Mouse (Mus musculus): ENCODE measurements around the gene Rnf220. TPM values are rescaled to one million over a fixed set of nuclear protein-coding genes. Genes with fewer than 3 reads are reported as not detected.

The Rnf220 gene
- polyA plus RNA-seq, 1 experiment from 2014 or later = 92.3 TPM

DNA sequence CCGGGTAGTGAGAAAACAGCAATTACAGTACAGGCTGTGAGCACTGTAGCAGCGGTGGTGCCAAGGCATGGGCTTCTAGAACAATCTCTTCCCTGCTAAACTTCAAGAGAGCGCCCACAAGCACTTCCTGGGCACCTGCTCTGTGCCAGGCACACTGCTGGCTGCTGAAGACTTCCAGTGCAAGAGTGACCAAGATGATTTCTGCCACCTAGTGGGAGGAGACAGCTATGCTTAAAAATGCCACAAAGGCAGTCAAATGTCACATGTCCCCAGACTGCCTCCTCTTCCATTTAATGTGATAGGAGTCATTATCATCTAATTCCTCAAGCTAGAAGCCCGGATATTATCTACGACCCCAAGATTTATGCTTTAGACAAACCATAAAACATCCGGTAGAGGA, 150.8 kb downstream of the Rnf220 start:
- no peak overlapping the region for H3K27ac ChIP-seq (ENCODE audit: low read depth, low read length)
- H3K27me3 ChIP-seq (ENCODE audit: control insufficient read depth, insufficient read depth, low read length) = no peaks in the 10 kb centered on the region; the same call in none of the 2 replicates
- ATAC-seq (replicated peaks; ENCODE audit: low FRiP score) (no peak), DNase-seq (ENCODE audit: low spot score) (peak; percentile 57)
- no peak overlapping the region for H3K9ac ChIP-seq (ENCODE audit: low read length)
- H3K4me1 ChIP-seq (replicated peaks; ENCODE audit: control insufficient read depth, insufficient read depth, low read length) = no peaks in the 10 kb centered on the region
- H3K4me3 ChIP-seq (ENCODE audit: low read depth, low read length) = no peak overlapping the region
- no peak overlapping the region for H3K4me2 ChIP-seq (ENCODE audit: low read depth, low read length, severe bottlenecking)
- no peaks in the 10 kb centered on the region for H3K9me3 ChIP-seq (ENCODE audit: control insufficient read depth, low read length)
- H3K36me3 ChIP-seq (ENCODE audit: control insufficient read depth, insufficient read depth, low read length) = no peaks in the 10 kb centered on the region
- 69% methylated on average over 6 of the region's 6 CpGs for WGBS

DNA sequence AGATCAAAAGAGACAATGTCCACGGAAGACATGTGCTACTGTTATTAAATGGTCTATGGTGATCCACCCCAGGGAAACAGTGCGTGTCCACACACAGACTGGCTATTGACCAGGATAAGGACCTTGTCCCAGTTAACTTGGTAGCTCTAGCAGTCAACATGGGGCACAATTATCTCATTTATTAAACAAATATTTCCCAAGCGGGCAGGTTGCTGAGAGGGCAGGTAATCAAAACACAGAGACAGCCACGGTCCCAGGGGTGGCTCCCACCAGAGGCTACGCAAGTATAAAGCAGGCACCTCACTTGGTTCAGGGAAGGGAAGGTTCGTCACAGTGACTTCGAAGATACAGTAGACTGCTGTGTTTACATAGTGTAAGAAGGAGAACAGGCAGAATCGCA, 153.5 kb downstream of the Rnf220 start:
- H3K27ac ChIP-seq (ENCODE audit: low read depth, low read length) = no peak overlapping the region
- H3K9me3 ChIP-seq (ENCODE audit: control insufficient read depth, low read length) = no peaks in the 10 kb centered on the region
- DNase-seq (ENCODE audit: low spot score) (no peak), ATAC-seq (replicated peaks; ENCODE audit: low FRiP score) (no peak)
- H3K36me3 ChIP-seq (ENCODE audit: control insufficient read depth, insufficient read depth, low read length) = no peaks in the 10 kb centered on the region; the same call in 1 of the 2 replicates
- H3K27me3 ChIP-seq (ENCODE audit: control insufficient read depth, insufficient read depth, low read length) = no peaks in the 10 kb centered on the region; the same call in none of the 2 replicates
- H3K9ac ChIP-seq (ENCODE audit: low read length) = no peak overlapping the region
- no peak overlapping the region for H3K4me3 ChIP-seq (ENCODE audit: low read depth, low read length)
- WGBS = 83% methylated on average over 8 of the region's 8 CpGs
- H3K4me2 ChIP-seq (ENCODE audit: low read depth, low read length, severe bottlenecking) = no peak overlapping the region
- no peaks in the 10 kb centered on the region for H3K4me1 ChIP-seq (replicated peaks; ENCODE audit: control insufficient read depth, insufficient read depth, low read length)

GRCm38 (mm10) chr4:117342751-117343150, 154.1 kb downstream of the Rnf220 start:
- 34% methylated on average over 12 of the region's 12 CpGs for WGBS
- no peak overlapping the region for H3K27ac ChIP-seq (ENCODE audit: low read depth, low read length)
- H3K36me3 ChIP-seq (ENCODE audit: control insufficient read depth, insufficient read depth, low read length) = no peaks in the 10 kb centered on the region; the same call in 1 of the 2 replicates
- no peak for ATAC-seq (replicated peaks; ENCODE audit: low FRiP score)
- H3K9ac ChIP-seq (ENCODE audit: low read length) = no peak overlapping the region
- no peaks in the 10 kb centered on the region for H3K9me3 ChIP-seq (ENCODE audit: control insufficient read depth, low read length)
- no peaks in the 10 kb centered on the region; the same call in none of the 2 replicates for H3K27me3 ChIP-seq (ENCODE audit: control insufficient read depth, insufficient read depth, low read length)
- no peak overlapping the region for H3K4me2 ChIP-seq (ENCODE audit: low read depth, low read length, severe bottlenecking)
- H3K4me3 ChIP-seq (ENCODE audit: low read depth, low read length) = no peak overlapping the region
- H3K4me1 ChIP-seq (replicated peaks; ENCODE audit: control insufficient read depth, insufficient read depth, low read length) = no peaks in the 10 kb centered on the region
- no peak for DNase-seq (ENCODE audit: low spot score)

DNA sequence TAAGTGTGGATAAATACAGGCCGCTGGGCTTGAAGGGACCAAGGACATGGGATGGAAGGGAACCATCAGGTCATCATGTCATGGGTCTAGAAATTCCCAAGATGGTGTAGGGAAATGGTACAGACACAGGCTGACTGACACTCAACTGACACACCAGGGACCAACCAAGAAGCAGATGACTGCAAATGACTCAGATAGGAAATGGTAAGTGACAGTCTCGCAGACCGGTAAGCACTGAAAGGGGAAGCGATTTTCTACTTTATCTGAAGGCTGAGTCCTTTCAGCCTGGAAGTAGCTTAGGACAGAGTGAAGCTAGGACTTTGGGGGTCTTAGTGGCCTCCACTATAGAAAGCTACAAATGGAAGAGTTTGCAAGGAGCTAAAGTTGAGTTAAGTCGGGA, 155.6 kb downstream of the Rnf220 start:
- H3K36me3 ChIP-seq (ENCODE audit: control insufficient read depth, insufficient read depth, low read length) = no peaks in the 10 kb centered on the region; the same call in 1 of the 2 replicates
- no peaks in the 10 kb centered on the region for H3K4me1 ChIP-seq (replicated peaks; ENCODE audit: control insufficient read depth, insufficient read depth, low read length)
- WGBS = 97% methylated on average over 5 of the region's 5 CpGs
- H3K9ac ChIP-seq (ENCODE audit: low read length) = no peak overlapping the region
- ATAC-seq (replicated peaks; ENCODE audit: low FRiP score) (no peak), DNase-seq (ENCODE audit: low spot score) (no peak)
- H3K9me3 ChIP-seq (ENCODE audit: control insufficient read depth, low read length) = no peaks in the 10 kb centered on the region
- no peak overlapping the region for H3K27ac ChIP-seq (ENCODE audit: low read depth, low read length)
- no peak overlapping the region for H3K4me2 ChIP-seq (ENCODE audit: low read depth, low read length, severe bottlenecking)
- H3K27me3 ChIP-seq (ENCODE audit: control insufficient read depth, insufficient read depth, low read length) = no peaks in the 10 kb centered on the region; the same call in 1 of the 2 replicates
- H3K4me3 ChIP-seq (ENCODE audit: low read depth, low read length) = no peak overlapping the region

DNA sequence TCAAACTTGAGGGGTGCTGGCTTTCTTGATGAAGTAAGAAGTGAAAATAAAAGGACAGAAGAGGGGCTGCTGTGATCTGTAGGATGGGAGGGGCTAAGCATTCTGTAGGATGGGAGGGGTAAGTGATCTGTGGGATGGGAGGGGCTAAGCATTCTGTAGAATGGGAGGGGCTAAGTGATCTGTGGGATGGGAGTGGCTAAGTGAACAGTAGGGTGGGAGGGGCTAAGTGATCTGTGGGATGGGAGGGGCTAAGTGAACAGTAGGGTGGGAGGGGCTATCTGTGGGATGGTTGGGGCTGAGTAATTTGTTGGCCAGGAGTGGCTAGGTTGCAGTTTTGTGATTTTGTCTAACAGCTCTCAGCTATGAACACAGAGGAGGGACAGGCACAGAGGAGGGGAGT, 157.1 kb downstream of the Rnf220 start:
- ATAC-seq (replicated peaks; ENCODE audit: low FRiP score) = no peak
- no peaks in the 10 kb centered on the region; the same call in 1 of the 2 replicates for H3K36me3 ChIP-seq (ENCODE audit: control insufficient read depth, insufficient read depth, low read length)
- H3K27me3 ChIP-seq (ENCODE audit: control insufficient read depth, insufficient read depth, low read length) = no peaks in the 10 kb centered on the region
- H3K27ac ChIP-seq (ENCODE audit: low read depth, low read length) = no peak overlapping the region
- no peak overlapping the region for H3K4me2 ChIP-seq (ENCODE audit: low read depth, low read length, severe bottlenecking)
- no peak for DNase-seq (ENCODE audit: low spot score)
- H3K4me3 ChIP-seq (ENCODE audit: low read depth, low read length) = no peak overlapping the region
- no peaks in the 10 kb centered on the region for H3K4me1 ChIP-seq (replicated peaks; ENCODE audit: control insufficient read depth, insufficient read depth, low read length)
- H3K9ac ChIP-seq (ENCODE audit: low read length) = no peak overlapping the region
- H3K9me3 ChIP-seq (ENCODE audit: control insufficient read depth, low read length) = no peaks in the 10 kb centered on the region

DNA sequence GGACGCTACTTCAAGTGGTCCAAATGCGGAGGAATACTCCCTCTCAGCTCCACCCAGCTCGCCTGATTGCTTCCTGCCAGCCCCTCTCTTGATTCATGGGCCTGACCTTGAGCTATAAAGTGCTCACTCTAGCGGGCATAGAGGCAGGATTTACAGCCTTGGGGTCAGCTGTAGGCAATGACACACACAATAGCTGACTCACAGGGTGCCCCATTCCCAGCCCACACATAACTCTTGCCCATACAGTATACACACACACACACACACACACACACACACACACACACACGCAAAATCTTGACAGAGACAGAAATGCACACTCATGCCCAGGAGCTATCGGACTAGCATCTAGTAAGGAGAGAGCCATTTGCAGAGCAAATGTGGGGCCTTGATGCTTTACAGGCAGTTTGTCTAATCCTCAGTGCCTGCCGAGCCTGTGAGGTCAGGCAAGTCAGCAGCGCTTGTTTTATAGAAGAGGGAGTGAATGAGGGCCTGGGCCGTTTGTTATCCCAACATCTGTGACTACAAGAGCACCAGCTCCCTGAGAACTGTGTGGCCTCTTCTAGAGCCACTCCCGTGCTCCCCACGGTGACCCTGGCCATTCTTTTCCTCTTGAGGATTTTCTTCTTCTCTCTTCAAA, 165.9 kb downstream of the Rnf220 start:
- H3K4me2 ChIP-seq (ENCODE audit: low read depth, low read length, severe bottlenecking) = no peak overlapping the region
- no peak for ATAC-seq (replicated peaks; ENCODE audit: low FRiP score)
- H3K36me3 ChIP-seq (ENCODE audit: control insufficient read depth, insufficient read depth, low read length) = no peaks in the 10 kb centered on the region
- H3K9ac ChIP-seq (ENCODE audit: low read length) = no peak overlapping the region
- H3K4me3 ChIP-seq (ENCODE audit: low read depth, low read length) = no peak overlapping the region
- H3K27ac ChIP-seq (ENCODE audit: low read depth, low read length) = no peak overlapping the region
- H3K9me3 ChIP-seq (ENCODE audit: control insufficient read depth, low read length) = no peaks in the 10 kb centered on the region
- no peak for DNase-seq (ENCODE audit: low spot score)
- H3K4me1 ChIP-seq (replicated peaks; ENCODE audit: control insufficient read depth, insufficient read depth, low read length) = no peaks in the 10 kb centered on the region
- no peaks in the 10 kb centered on the region; the same call in 1 of the 2 replicates for H3K27me3 ChIP-seq (ENCODE audit: control insufficient read depth, insufficient read depth, low read length)
- WGBS = 41% methylated on average over 11 of the region's 11 CpGs

GRCm38 (mm10) chr4:117330132-117330531, 166.7 kb downstream of the Rnf220 start:
- Histone ChIP-seq H3K9ac (ENCODE audit: low read length) (no peak overlapping the region), H3K4me3 (ENCODE audit: low read depth, low read length) (no peak overlapping the region), H3K4me2 (ENCODE audit: low read depth, low read length, severe bottlenecking) (no peak overlapping the region), H3K4me1 (replicated peaks; ENCODE audit: control insufficient read depth, insufficient read depth, low read length) (no peaks in the 10 kb centered on the region), H3K27me3 (ENCODE audit: control insufficient read depth, insufficient read depth, low read length) (no peaks in the 10 kb centered on the region; the same call in 1 of the 2 replicates), H3K9me3 (ENCODE audit: control insufficient read depth, low read length) (no peaks in the 10 kb centered on the region), H3K27ac (ENCODE audit: low read depth, low read length) (no peak overlapping the region), H3K36me3 (ENCODE audit: control insufficient read depth, insufficient read depth, low read length) (no peaks in the 10 kb centered on the region)
- ATAC-seq (replicated peaks; ENCODE audit: low FRiP score) = 0 out of 2 replicates have a peak, but pooled peaks have one; percentile 18
- no peak for DNase-seq (ENCODE audit: low spot score)
- 84% methylated on average over 3 of the region's 3 CpGs for WGBS

DNA sequence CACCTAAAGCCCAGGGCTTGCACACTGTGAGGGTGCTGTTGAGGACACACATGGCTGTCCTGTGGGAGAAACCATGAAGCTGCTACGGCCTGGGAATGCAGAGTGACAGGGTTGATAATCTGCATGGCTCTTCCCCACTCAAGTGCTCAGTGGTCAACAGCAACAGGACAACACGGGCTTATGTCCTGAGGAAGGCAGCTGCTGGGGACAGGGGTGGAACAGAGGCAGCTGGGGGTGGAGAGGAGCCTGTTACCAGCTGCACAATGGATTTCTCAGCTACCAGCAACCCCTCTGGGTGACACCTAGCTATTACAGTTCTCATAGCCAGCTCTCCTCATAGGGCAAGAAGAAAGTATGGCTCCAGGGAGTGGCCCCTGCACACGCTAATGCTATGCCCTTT, 169.9 kb downstream of the Rnf220 start:
- no peak overlapping the region for H3K4me2 ChIP-seq (ENCODE audit: low read depth, low read length, severe bottlenecking)
- ATAC-seq (replicated peaks; ENCODE audit: low FRiP score) (no peak), DNase-seq (ENCODE audit: low spot score) (no peak)
- no peaks in the 10 kb centered on the region for H3K4me1 ChIP-seq (replicated peaks; ENCODE audit: control insufficient read depth, insufficient read depth, low read length)
- no peak overlapping the region for H3K27ac ChIP-seq (ENCODE audit: low read depth, low read length)
- H3K36me3 ChIP-seq (ENCODE audit: control insufficient read depth, insufficient read depth, low read length) = no peaks in the 10 kb centered on the region
- H3K27me3 ChIP-seq (ENCODE audit: control insufficient read depth, insufficient read depth, low read length) = no peaks in the 10 kb centered on the region; the same call in 1 of the 2 replicates
- H3K9ac ChIP-seq (ENCODE audit: low read length) = no peak overlapping the region
- 89% methylated on average over 3 of the region's 3 CpGs for WGBS
- H3K9me3 ChIP-seq (ENCODE audit: control insufficient read depth, low read length) = no peaks in the 10 kb centered on the region
- no peak overlapping the region for H3K4me3 ChIP-seq (ENCODE audit: low read depth, low read length)

DNA sequence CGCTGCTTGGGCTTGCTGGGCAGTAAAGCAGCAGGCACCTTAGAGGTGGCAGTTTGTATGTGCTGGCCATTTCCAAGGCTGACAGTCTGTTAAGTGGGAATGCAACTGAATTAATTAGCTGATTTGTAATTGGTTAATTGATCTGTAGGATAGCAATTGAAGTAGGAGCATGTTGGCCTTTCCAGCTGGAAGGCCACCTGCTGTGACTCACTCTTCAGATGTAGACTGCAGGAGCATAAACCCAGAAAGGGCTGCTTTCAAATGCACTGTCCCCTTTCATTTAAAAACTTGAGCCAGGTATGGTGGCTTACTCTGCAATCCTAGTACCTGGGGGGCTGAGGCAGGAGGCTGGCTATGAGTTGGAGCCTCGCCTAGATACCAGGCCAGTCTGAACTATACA, 171.8 kb downstream of the Rnf220 start:
- Histone ChIP-seq H3K27ac (ENCODE audit: low read depth, low read length) (no peak overlapping the region), H3K36me3 (ENCODE audit: control insufficient read depth, insufficient read depth, low read length) (no peaks in the 10 kb centered on the region), H3K27me3 (ENCODE audit: control insufficient read depth, insufficient read depth, low read length) (peaks cover 2% of the 10 kb centered on the region; the same call in 1 of the 2 replicates), H3K4me1 (replicated peaks; ENCODE audit: control insufficient read depth, insufficient read depth, low read length) (no peaks in the 10 kb centered on the region), H3K4me2 (ENCODE audit: low read depth, low read length, severe bottlenecking) (no peak overlapping the region), H3K4me3 (ENCODE audit: low read depth, low read length) (no peak overlapping the region), H3K9me3 (ENCODE audit: control insufficient read depth, low read length) (no peaks in the 10 kb centered on the region), H3K9ac (ENCODE audit: low read length) (no peak overlapping the region)
- WGBS = 71% methylated on average over 2 of the region's 2 CpGs
- no peak for DNase-seq (ENCODE audit: low spot score)
- ATAC-seq (replicated peaks; ENCODE audit: low FRiP score) = no peak
